Mouse (Mus musculus) olfactory bulb, adult 2 months (tissue): Measurements from ENCODE around the gene Eef2k.

Experiments used
- CTCF ChIP-seq: fragments of 200-500 bp; IDR thresholded peaks from 2 replicates; pipeline ENCODE4 v1.5.1; 2012; ENCODE audit warnings: low read depth, mild to moderate bottlenecking, low read length, moderate library complexity; ENCODE audit not compliant: insufficient read depth
- POLR2A ChIP-seq: fragments of 200-500 bp; IDR thresholded peaks from 2 replicates; pipeline ENCODE4 v1.6.1; 2012; ENCODE audit warnings: mild to moderate bottlenecking, low read depth, low read length, moderate library complexity; ENCODE audit not compliant: insufficient read depth

- no peak for TF ChIP-seq CTCF
- TF ChIP-seq POLR2A = no peak
Observed at GRCm38 (mm10) chr7:120917279-120917591, 74.6 kb downstream of the Eef2k start.
